Mouse (Mus musculus): ENCODE measurements at regions not wholly inside any gene's neighbourhood (a gene's known extent, or its start where the extent isn't known, plus 50 kb on each side); places are given as distances from the start of the nearest gene placed in this dataset.

DNA sequence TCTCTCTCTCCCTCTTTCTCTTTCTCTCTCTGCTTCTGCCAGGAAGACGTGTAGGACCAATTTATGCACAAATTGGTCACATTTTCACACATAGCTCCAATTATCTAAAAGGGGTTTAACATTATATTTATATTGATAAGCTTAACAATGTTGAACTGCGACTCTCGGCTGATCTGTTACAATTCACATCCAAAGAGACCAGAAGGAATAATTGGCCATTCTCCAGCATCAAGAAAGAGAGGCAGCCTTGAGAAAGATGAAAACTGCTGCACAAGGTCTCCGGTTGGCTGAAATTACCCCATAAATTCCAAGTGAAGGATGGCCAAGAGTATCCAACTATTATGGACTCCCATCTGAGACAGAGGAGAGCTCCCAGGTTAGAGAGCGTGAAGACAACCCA, 398.4 kb downstream of the Tshz3 start:
- DNase-seq = no peak

DNA sequence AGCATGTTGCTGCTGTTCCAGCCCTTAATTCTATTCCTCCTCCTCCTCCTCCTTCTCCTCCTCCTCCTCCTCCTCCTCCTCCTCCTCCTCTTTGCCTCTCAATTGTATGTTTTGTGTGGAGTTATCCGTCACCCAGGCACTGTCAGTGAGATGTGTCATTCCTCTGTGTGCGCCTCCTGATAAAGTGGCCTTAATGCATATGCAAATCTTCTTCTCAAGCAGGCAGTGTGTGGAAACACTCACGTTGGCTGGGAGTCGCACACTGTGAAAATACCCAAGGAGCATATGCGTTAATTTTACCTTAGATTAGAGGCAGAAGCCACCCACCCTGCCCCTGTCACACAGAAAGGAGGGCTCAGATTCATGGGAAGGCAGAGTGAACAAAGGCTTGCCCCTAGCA, 401.0 kb downstream of the Tshz3 start:
- no peak for DNase-seq

DNA sequence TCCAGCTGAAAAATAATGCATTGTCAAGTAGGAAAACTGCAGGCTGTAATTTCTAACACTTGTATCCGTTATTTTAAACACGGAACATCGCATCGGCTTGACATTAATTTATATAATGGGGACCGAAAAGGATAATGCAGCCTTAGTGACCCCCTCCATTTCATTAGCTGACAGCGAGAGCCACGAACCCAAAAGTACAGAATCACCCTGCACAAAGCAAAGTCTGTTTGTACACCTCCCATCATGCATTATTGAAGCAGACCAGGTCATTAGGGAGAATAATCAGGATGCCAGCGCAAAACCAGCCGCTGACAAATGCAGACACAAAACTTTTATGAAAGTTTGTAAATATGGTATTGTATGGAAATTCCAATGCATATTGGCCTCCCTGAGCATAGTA, 406.8 kb downstream of the Tshz3 start:
- no peak for DNase-seq

DNA sequence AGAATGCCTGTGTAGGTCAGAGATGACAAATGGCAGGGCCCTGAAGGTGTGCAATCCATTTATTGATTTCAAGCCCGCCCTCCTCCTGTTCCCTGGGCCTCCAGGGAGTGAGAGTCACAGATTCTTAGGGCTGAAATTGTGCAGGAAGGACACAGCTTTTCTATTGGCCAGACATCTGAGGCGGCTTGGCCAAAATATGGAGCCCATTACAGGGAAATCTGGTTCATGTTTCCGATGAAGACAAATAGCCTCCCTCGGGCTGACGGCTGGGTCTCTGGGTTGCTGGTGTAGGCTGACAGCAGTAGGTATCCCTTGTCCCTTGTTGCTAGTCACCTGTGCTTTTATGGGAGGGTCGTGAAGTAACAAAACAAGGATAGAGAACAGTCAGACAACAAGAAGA, 413.2 kb downstream of the Tshz3 start:
- DNase-seq = no peak

DNA sequence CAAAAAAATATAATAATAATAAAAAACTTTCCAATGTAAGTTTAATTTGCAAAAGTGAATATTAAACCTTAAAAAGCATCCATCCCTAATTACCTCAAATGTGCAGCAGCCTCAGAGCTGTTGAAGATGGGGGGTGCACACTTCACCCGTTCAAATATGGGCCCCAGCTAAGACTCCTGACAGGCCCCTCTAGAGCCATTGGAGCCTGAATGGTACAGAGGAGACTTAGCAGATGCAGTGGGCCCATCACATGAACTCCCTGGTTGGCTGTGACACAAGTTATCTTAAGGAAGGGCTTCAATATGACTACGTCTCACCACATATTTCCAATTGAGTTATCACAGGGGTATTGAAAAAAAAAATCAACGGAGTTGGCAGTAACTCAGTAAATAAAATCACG, 422.9 kb downstream of the Tshz3 start:
- DNase-seq = no peak

DNA sequence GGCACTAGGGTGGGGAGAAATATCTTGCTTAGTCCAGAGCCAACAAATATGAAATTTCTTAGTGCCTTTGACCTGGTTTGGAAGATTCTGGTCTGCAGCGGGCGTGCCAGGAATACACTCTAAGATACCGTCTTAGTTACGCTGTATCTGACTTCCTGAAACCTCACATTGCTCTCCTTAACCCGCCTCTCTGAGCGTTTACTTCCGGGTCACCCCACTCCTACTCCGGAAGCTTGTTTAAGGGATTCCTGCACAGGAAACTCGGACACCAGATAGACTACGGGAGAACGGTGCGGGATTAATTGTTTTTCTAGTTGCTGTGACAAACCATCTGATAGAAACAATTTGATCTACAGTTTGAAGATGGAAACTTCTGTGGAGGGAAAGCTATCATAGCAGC, 442.3 kb downstream of the Tshz3 start:
- peak; percentile 4 for DNase-seq

DNA sequence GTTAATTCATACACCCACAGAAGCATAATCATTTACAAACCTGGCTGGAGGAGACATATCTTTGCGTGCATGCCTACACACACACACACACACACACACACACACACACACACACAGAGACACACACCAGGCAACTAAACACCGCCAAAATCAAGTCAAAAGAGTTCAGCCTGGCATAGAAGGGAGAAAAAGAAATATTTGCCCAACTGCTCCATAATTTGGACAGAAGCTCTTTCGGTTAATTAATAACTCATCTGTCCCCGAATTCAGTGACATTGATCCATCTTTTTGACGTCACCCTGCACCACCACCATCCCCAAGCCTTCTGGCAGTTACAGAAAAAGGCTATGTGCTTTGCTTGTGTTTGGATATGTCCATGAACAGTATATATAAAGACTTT, 444.9 kb downstream of the Tshz3 start:
- no peak for DNase-seq

DNA sequence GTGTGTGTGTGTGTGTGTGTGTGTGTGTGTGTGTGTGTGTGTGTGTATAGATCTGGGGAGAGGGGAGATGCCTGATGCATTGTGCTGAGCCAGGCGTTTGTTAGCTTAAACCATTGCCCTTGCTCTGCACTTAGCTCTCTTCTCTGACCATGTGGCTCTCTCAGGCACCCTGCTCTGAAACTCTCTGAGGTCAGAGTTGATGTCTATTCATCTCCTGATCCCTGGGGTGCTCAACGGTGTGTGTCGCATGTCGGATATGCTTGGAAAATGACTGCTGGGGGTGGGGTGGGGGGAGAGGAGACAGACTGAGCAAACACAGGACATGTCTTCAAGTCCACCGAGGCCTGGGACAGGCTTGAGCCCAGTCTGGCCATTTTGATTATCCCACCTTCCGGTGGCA, 446.4 kb downstream of the Tshz3 start:
- DNase-seq = no peak

DNA sequence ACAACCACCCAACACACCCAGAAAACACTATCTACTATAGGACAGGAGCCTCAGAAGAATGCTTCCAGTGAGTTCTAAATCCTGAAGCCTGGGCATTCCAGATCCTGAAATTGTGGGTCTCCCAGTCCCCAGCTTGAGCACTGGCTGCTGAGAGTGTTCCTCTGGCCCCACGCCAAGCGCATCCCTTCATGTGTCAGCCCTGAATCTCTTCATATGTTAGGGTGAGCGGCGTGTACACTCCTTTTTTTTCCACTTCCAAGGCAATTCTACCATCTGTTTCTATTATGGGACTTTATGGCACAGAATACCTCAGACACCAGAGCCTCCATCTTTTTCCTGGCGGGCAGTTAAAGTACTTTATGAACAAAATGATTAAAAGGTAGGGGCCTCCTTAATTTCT, 451.8 kb downstream of the Tshz3 start:
- DNase-seq = no peak

DNA sequence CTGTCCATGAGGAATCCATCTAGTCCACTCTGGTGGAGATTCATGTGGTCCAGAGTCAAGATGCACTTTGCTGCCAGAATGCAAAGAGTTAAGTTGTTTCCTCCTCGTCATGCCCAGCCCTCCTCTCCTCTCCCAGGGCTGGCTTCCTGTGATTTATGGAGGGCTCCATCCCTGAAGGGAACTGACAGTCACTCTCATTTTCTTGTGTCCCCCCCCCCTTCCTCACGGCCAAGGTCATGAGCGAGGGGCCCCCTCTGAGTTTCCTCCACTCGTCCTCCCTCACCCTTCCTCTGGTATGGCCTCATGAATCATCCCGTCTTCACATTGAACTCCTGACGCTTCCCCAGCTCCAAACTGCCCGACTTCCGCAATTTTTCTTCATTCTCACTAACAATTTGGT, 461.9 kb downstream of the Tshz3 start:
- no peak for DNase-seq

DNA sequence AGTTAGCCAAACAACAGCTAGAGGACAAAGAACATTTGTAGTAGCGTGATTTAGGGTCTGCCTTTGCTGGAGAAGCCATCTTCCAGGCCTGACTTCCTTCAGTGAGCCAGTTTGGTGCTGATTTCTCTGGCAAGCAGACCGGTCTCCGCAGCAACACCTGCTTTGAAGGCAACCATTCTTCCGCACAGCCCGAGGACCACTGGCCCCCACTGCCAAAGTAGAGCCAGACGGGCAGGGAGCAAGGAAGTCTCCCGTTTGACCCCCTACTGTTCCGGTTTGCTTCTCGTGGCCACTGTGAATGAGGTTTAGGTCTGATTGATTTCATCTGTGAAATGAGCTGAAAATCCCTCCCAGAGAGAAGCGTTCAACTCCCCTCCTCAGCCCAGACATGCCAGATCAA, 471.0 kb downstream of the Tshz3 start:
- no peak for DNase-seq

DNA sequence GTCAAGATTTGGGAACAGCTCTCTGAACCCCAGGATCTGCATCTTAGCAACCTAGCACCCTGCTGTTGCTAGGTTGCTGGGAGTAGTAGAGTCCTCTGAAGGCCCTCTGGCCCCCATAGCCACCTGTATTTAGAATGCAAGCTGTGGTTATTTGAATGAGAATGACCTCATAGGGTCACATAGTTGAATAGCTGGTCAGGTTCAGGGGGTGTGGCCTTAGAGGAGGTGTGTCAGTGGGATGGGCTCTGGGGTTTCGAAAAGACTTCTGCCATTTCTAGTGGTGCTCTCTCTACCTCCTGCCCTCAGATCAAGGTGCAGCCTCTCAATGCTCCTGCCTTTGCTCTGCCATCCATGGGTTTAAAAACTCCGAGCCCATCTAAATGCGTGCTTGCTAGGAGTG, 477.8 kb downstream of the Tshz3 start:
- DNase-seq = no peak

DNA sequence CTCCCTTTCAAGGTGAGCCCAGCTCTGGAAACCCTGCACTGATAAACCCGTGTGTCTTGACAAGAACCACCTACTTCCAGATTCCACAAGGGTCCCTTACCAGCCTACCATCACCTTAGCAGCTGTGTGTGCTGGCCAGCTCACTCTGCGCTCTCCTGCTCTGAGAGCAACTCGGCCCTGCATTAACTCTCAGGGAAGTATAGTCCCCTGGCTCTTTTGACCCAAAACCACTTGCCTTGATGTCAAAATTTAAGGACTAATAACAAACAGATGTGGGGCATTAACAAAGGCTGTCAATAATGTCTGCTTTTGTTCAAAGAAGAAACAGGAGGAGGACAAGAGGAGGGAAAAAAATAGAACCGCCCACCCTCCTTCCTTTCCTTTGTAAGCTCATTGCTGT, 480.3 kb downstream of the Tshz3 start:
- no peak for DNase-seq

DNA sequence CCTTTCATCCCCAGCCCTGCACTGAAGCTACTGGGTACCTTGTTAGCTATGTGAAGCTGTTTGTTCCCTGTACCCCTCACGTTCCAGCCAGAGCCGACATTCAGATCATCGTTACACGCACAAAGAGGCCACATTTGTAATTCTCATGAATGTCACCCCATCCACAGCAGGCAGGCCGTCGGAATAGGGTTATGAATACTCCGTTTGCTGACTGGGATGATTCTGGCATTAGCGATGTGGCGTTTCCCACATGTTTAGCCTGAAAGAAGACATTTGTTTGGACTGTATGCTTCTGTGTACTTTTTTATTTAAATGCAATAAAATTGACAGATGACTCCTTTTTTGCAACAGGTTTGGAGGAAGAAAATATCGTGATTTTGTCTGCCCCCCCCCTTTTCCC, 482.0 kb downstream of the Tshz3 start:
- DNase-seq = no peak

DNA sequence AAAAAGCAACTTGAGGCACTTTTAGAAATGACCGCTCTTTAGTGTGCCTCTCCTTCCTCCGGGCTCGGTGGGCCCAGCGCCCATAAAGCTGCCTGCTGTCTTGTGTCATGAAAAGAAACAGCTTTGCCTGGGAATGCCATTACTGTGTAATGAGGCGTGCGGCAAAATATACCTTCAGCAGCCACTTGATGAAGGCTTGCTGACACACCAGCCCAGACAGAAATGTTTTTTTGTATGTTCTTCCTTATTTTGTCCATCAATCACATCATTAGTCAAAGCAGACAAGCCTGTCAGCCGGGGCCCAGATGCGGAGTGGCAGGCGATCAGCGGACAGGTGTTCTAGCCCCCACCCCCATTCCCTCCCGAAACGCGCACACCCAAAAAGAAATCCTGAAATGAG, 482.5 kb downstream of the Tshz3 start:
- DNase-seq = no peak

DNA sequence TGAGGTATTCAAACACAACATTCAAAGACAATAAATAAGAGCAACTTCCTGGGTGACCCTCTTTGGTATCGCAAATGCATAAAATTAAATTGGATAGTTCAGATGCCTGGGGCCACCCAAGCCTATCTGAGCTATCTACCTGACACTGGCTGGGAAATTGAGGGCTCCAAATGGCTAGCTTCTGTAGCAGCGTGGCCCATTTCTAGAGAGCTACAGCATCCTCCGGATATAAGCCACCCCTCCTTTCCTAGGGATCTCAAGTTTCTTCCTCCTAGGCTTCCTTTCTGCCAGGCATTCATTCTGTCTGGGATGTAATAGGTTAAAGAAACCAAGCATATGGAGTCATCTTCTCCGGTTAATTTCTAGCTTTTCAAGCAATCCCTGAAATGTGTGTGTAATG, 483.2 kb downstream of the Tshz3 start:
- DNase-seq = no peak

DNA sequence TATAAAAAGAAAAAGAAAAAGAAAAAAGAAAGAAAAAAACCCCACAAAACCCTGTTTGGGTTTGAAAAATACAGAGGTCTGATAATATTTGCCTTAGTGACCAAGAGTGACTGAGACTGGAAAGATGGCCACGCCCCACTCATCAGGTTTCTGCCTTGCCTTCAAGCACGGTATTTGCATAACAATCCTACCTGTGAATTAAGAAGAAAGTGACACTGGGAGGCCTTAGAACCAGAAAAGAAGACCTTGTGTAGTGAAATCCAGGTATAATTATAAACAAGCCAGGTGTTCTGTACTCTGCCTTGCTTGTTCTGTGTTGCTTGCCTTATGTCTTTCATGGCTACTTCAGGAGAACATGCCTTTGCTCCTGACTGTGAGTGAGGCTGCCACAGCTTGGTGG, 494.6 kb downstream of the Tshz3 start:
- no peak for DNase-seq

DNA sequence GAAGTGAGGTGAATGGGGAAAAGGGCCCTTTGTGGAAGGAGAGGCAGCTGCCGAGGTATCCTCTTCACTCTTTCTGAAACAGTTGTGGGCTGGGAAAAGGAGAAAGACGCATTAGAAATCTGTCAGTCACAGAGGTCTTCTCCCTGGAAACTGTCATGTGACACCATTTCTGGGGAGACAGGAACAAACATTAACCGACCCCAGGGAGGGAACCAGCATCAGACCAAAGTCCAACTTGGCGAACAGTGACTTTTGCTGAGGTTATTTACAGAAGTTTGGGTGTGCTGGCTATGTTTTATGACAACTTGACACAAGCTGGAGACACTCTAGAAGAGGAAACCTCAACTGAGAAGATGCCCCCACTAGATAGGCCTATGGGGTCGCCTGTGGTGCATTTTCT, 506.9 kb downstream of the Tshz3 start:
- DNase-seq = peak; percentile 40

DNA sequence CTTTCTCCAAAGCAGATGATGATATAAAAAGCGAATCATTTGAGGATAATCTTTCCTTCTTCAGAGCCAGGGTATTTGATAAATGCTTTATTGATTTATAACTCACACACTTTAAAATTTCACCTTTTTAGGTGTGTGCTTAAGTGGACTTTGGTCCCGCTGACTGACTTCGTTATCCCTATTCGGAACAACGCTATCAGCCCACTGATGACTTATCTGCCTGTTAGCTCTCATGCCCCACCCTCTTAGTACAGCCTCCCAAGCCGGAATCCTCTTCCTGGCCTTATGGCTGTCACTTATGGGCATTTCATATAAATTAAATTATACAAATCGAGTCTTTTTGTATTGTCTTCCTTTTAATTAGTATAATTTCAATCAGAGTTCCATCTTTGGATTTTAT, 510.4 kb downstream of the Tshz3 start:
- no peak for DNase-seq

DNA sequence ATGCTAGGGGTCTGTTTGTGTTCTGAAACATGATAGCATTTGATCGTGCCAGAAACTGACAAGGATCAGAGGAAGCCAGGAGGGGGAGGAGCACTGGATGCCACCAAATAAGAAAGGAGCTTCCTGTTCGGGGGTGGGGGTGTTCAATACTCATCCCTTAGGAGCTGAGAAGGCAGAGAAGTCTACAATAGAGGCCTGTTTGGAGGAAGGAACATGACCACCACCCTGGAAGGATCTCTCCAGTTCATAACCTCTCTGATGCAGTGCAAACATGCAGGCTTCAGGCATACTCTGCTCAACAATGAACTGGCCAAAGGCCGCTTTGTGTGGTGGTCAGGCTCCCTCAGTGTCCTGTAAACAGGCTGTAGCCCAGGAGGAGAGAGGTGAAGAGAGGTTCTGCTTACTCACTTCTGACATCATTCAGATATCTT, 515.8 kb downstream of the Tshz3 start:
- no peak for DNase-seq

DNA sequence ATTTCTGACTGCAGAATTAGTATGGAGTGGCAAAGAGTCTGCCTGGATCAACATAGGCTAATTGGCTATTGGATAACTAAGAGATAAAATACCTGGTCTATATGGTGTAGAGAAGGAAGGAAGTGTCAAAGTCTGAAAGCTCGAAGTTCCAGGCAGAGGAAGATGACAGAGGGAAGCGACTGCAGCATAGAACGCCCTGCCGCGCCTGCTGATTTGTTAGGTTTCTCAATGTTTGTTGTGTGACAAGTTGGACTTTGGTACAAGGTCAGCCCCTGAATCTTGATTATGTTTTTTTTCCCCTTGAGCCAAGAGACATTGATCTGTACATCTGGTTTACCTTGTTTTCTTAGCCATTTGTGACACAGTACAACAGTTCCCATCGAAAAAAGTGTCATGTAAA, 517.6 kb downstream of the Tshz3 start:
- DNase-seq = no peak

DNA sequence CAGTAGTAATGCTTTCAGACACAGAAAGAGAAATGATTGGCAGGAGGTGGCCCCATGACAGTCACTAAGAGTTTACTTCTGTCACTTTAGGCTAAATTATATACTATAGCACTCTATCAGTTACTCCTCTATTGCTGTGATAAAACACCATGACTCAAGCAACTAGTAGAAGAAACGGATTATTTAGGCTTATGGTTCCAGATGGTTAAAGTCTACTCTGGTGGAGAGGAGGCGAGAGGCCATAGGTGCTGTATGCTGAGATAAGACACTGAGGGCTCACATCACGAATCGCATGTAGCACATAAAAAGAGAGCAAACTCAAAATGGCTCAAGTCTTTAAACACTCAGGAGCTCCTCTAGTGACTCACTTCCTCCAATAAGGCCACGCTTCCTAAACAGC, 522.6 kb downstream of the Tshz3 start:
- no peak for DNase-seq

DNA sequence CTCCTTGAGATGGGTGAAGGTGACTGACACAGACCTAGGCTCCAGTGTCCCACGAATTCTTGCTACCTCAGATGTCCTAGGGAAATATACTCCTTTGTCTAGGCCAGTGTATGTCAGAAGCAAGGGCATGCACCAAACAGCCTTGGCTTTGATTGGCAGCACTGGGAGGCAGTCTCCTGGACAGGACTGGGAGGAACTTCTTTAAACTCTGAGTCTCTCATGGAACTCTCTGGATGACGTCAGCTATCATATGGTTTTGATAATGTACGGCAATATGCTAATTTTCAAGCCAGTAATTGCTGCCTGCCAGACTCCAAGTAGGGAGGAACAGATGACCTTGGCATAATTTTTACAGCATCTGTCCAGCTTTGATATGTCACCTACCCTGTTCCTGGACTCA, 528.5 kb downstream of the Tshz3 start:
- no peak for DNase-seq

DNA sequence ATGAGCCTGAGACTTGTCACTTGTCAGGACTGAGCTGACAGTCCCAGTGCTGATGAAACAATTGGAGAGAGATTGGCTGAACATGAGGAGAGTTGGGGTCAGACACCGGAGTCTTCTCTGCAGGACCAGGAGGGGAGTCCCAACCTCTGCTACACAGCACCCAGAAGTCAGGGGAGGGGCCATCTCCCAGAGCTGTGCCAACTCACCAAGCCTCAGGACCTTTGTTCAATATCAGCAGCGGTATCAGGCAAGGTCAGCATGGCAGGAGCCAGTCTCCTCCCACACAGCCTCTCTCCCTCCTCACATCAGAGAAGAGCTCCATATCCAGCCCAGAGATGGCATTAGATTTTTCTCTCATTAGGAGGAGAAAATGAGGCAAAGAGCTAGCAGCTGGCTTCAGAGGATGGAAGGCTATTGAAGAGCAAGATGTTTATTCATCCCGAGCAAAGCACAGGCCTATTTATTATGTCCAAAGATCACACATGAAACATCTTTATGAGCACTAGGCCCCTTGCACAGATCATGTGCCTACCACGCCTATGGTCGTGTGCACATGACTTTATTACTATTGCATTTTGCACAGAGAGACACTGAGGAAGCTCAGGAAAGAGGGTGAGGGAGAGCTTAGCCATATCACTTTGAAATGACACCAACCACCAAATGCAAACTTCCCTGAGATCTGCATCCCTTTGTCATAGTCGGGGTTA, 532.9 kb downstream of the Tshz3 start:
- no peak for DNase-seq

DNA sequence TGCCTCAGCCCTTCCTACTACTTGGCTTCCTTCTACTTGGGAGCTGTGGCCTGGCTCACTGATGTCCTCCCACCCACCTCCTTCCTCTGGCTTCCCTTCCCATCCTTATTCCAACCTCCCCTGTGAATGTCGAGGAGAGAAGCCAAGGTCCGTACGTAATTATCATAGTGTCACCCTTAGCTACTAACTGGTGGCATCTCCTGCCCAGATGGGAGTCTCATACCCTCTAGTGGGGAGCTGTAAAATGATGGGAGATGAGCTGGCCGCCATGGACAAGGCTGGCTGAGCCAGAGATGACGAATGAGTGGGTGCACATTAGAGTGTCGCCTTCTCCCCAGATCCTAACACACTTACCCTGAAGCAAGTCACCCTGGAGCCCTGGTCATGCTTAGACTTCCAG, 532.6 kb downstream of the Zfp536 start:
- DNase-seq = no peak

DNA sequence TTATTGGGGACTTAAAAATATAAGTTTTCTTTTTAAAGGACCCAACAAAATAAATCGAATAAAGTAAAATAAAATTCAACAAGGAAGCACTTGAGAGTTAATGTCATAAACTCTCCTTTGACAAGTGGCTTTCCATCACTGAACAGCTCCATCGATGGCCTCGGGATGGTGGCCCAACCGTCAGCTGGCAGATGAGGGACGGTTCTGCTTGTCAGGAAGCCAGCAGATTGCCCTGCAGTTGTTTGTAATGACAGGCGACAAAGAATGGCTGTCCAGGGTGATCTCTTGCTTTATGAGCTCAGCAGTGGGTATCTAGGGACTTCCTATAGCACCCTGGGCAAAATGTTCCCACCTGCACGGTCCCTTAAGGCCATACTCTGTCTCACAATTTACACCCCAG, 531.7 kb downstream of the Zfp536 start:
- no peak for DNase-seq

All from kidney, adult 18-20 months (tissue).